Mouse (Mus musculus): ENCODE data around the gene Nt5c1b. TPM values are rescaled to one million over a fixed set of nuclear protein-coding genes. Genes with fewer than 3 reads are reported as not detected.

The Nt5c1b gene
- total RNA-seq, 2 experiments from 2014 or later: not detected

Other genes starting within 250 kb of the Nt5c1b start
- gene Rdh14, start 20.8 kb downstream of the Nt5c1b start, total RNA-seq (2015): 13.8 and 15.5 TPM in 2 replicates
- gene Rdh14, start 20.8 kb downstream of the Nt5c1b start, total RNA-seq (2017): 7.1 and 8.5 TPM in 2 replicates